Mouse (Mus musculus) CH12.LX (cell line): ENCODE results near the gene Dek. TPM values are rescaled to one million over a fixed set of nuclear protein-coding genes. Genes with fewer than 3 reads are reported as not detected.

Experiments used
- DNase-seq: peaks from one replicate; pipeline ENCODE4 v3.0.0-alpha.2; 2013; ENCODE audit errors: extremely low read depth
- H3K27ac ChIP-seq: 2 replicates; pipeline ENCODE4 v1.5.1; 2012; ENCODE audit warnings: low read depth, mild to moderate bottlenecking, control low read depth, moderate library complexity; ENCODE audit not compliant: insufficient read depth
- H3K27me3 ChIP-seq: replicated peaks from 2 replicates; pipeline ENCODE3; 2012; ENCODE audit warnings: inconsistent platforms
- H3K36me3 ChIP-seq, 2 experiments: replicated peaks in 1 of 2; 2 replicates each; pipeline versions ENCODE3 to v1.6.1; 2012; ENCODE audit warnings: inconsistent platforms in 1 of 2, low read length in 1 of 2, mild to moderate bottlenecking in 1 of 2, mixed read lengths in 1 of 2, moderate library complexity in 1 of 2; ENCODE audit not compliant: control insufficient read depth in 1 of 2, insufficient read depth in 1 of 2
- H3K4me1 ChIP-seq, 2 experiments: 2 replicates each; pipeline ENCODE4 v1.6.1; 2012; ENCODE audit warnings: inconsistent platforms in 1 of 2, moderate library complexity in 1 of 2; ENCODE audit not compliant: insufficient read depth in 2 of 2, control insufficient read depth in 1 of 2
- H3K4me2 ChIP-seq: 2 replicates; pipeline ENCODE4 v1.6.1; 2012; ENCODE audit warnings: low read depth, mild to moderate bottlenecking, control low read depth; ENCODE audit not compliant: poor library complexity, insufficient read depth, severe bottlenecking
- H3K4me3 ChIP-seq, 3 experiments: fragments of 150-350 bp in 1 of 3; sonication (generic) in 1 of 3; replicated peaks in 1 of 3; 2 replicates each; pipeline versions ENCODE3 to v1.5.1; 2011 to 2012; ENCODE audit warnings: low read depth in 2 of 3, low read length in 2 of 3, mild to moderate bottlenecking in 2 of 3, moderate library complexity in 2 of 3, control low read depth in 1 of 3, improper control_type of control experiment in 1 of 3, inconsistent platforms in 1 of 3, mixed read lengths in 1 of 3; ENCODE audit not compliant: poor library complexity in 1 of 3
- H3K79me2 ChIP-seq: replicated peaks from 2 replicates; pipeline ENCODE4 v1.6.1; 2012; ENCODE audit warnings: mild to moderate bottlenecking, moderate library complexity; ENCODE audit not compliant: control insufficient read depth, poor library complexity, insufficient read depth, severe bottlenecking; ENCODE audit errors: extremely low read depth
- H3K9ac ChIP-seq: 2 replicates; pipeline ENCODE4 v1.6.1; 2012; ENCODE audit warnings: low read depth, mild to moderate bottlenecking, control low read depth, moderate library complexity; ENCODE audit not compliant: insufficient read depth
- H3K9me3 ChIP-seq: replicated peaks from 2 replicates; pipeline ENCODE3; 2012; ENCODE audit warnings: low read length, inconsistent platforms, mixed read lengths
- BHLHE40 ChIP-seq: IDR thresholded peaks from 2 replicates; pipeline ENCODE4 v1.6.1; 2011; ENCODE audit warnings: mild to moderate bottlenecking, low read depth, low read length, improper control_type of control experiment
- CHD1 ChIP-seq: IDR thresholded peaks from 2 replicates; pipeline ENCODE4 v1.6.1; 2012; ENCODE audit warnings: low read depth, low read length, improper control_type of control experiment, inconsistent platforms
- CHD2 ChIP-seq: IDR thresholded peaks from 2 replicates; pipeline ENCODE4 v1.6.1; 2011; ENCODE audit warnings: low read length, improper control_type of control experiment
- E2F4 ChIP-seq: IDR thresholded peaks from 2 replicates; pipeline ENCODE4 v1.6.1; 2011; ENCODE audit warnings: low read depth, low read length, improper control_type of control experiment; ENCODE audit not compliant: insufficient replicate concordance
- ELF1 ChIP-seq: IDR thresholded peaks from 2 replicates; pipeline ENCODE4 v1.6.1; 2014; ENCODE audit warnings: low read depth, mild to moderate bottlenecking, inconsistent platforms, low read length, improper control_type of control experiment
- ETS1 ChIP-seq: conservative IDR thresholded peaks from 2 replicates; pipeline ENCODE4 v1.6.1; 2012; ENCODE audit warnings: low read depth, mild to moderate bottlenecking, inconsistent platforms, low read length, improper control_type of control experiment, moderate library complexity
- GABPA ChIP-seq: IDR thresholded peaks from 2 replicates; pipeline ENCODE4 v1.6.1; 2012; ENCODE audit warnings: low read depth, low read length, improper control_type of control experiment, inconsistent platforms; ENCODE audit not compliant: insufficient replicate concordance
- HCFC1 ChIP-seq: IDR thresholded peaks from 2 replicates; pipeline ENCODE4 v1.6.1; 2012; ENCODE audit warnings: low read depth, mild to moderate bottlenecking, inconsistent platforms, low read length, improper control_type of control experiment
- IRF4 ChIP-seq: IDR thresholded peaks from 2 replicates; pipeline ENCODE4 v1.6.1; 2014; ENCODE audit warnings: low read depth, mild to moderate bottlenecking, inconsistent platforms, low read length, improper control_type of control experiment
- MAFK ChIP-seq: IDR thresholded peaks from 2 replicates; pipeline ENCODE4 v1.6.1; 2011; ENCODE audit warnings: low read length, improper control_type of control experiment; ENCODE audit not compliant: insufficient replicate concordance
- MAX ChIP-seq: IDR thresholded peaks from 2 replicates; pipeline ENCODE4 v1.6.1; 2011; ENCODE audit warnings: low read length, improper control_type of control experiment
- MAZ ChIP-seq: IDR thresholded peaks from 2 replicates; pipeline ENCODE4 v1.6.1; 2012; ENCODE audit warnings: low read depth, mild to moderate bottlenecking, inconsistent platforms, low read length, improper control_type of control experiment, moderate library complexity
- MEF2A ChIP-seq: IDR thresholded peaks from 2 replicates; pipeline ENCODE4 v1.6.1; 2014; ENCODE audit warnings: low read depth, mild to moderate bottlenecking, inconsistent platforms, low read length, improper control_type of control experiment, borderline replicate concordance
- MXI1 ChIP-seq: IDR thresholded peaks from 2 replicates; pipeline ENCODE4 v1.6.1; 2011; ENCODE audit warnings: mild to moderate bottlenecking, low read depth, low read length, improper control_type of control experiment
- MYC ChIP-seq: IDR thresholded peaks from 2 replicates; pipeline ENCODE4 v1.6.1; 2011; ENCODE audit warnings: low read depth, mild to moderate bottlenecking, improper control_type of control experiment, low read length
- NELFE ChIP-seq: IDR thresholded peaks from 2 replicates; pipeline ENCODE4 v1.6.1; 2011; ENCODE audit warnings: low read depth, low read length, improper control_type of control experiment
- NRF1 ChIP-seq: IDR thresholded peaks from 2 replicates; pipeline ENCODE4 v1.6.1; 2014; ENCODE audit warnings: low read depth, mild to moderate bottlenecking, inconsistent platforms, low read length, improper control_type of control experiment, moderate library complexity
- PAX5 ChIP-seq: IDR thresholded peaks from 2 replicates; pipeline ENCODE4 v1.6.1; 2012; ENCODE audit warnings: low read length, inconsistent platforms, mixed read lengths
- POLR2A ChIP-seq: IDR thresholded peaks from 2 replicates; pipeline ENCODE4 v1.6.1; 2011; ENCODE audit warnings: low read depth, mild to moderate bottlenecking, improper control_type of control experiment, low read length
- POLR2AphosphoS2 ChIP-seq: IDR thresholded peaks from 2 replicates; pipeline ENCODE4 v1.6.1; 2011; ENCODE audit warnings: low read depth, low read length, improper control_type of control experiment
- RAD21 ChIP-seq: IDR thresholded peaks from 2 replicates; pipeline ENCODE4 v1.6.1; 2011; ENCODE audit warnings: low read depth, mild to moderate bottlenecking, low read length, improper control_type of control experiment, moderate library complexity
- RCOR1 ChIP-seq: conservative IDR thresholded peaks from 2 replicates; pipeline ENCODE4 v1.6.1; 2012; ENCODE audit warnings: low read depth, mild to moderate bottlenecking, inconsistent platforms, low read length, improper control_type of control experiment
- SIN3A ChIP-seq: IDR thresholded peaks from 2 replicates; pipeline ENCODE4 v1.6.1; 2012; ENCODE audit warnings: low read length, improper control_type of control experiment, inconsistent platforms
- SMC3 ChIP-seq: IDR thresholded peaks from 2 replicates; pipeline ENCODE4 v1.6.1; 2011; ENCODE audit warnings: low read depth, low read length, improper control_type of control experiment
- TCF12 ChIP-seq: IDR thresholded peaks from 2 replicates; pipeline ENCODE4 v1.6.1; 2014; ENCODE audit warnings: low read depth, mild to moderate bottlenecking, inconsistent platforms, low read length, improper control_type of control experiment
- UBTF ChIP-seq: IDR thresholded peaks from 2 replicates; pipeline ENCODE4 v1.6.1; 2012; ENCODE audit warnings: low read depth, mild to moderate bottlenecking, inconsistent platforms, low read length, improper control_type of control experiment, moderate library complexity
- USF2 ChIP-seq: conservative IDR thresholded peaks from 2 replicates; pipeline ENCODE4 v1.6.1; 2011; ENCODE audit warnings: low read depth, low read length, improper control_type of control experiment
- ZKSCAN1 ChIP-seq: IDR thresholded peaks from 2 replicates; pipeline ENCODE4 v1.6.1; 2012; ENCODE audit warnings: low read depth, inconsistent platforms, low read length, improper control_type of control experiment, borderline replicate concordance
- ZMIZ1 ChIP-seq: IDR thresholded peaks from 2 replicates; pipeline ENCODE4 v1.6.1; 2012; ENCODE audit warnings: low read depth, mild to moderate bottlenecking, inconsistent platforms, low read length, improper control_type of control experiment
- ZNF384 ChIP-seq: IDR thresholded peaks from 2 replicates; pipeline ENCODE4 v1.6.1; 2012; ENCODE audit warnings: low read depth, low read length, improper control_type of control experiment, inconsistent platforms
- dilution Hi-C: fragments of 300-500 bp; cut with MboI; formaldehyde crosslinking; loops from 2 replicates; pipeline ENCODE4 v1.14.3; 2020; ENCODE audit warnings: low sequenced_read_pairs; ENCODE audit not compliant: extremely low pct_unique_long_range_greater_than_20kb, extremely low pct_ligation_motif_present
- in situ Hi-C: fragments of 300-500 bp; cut with MboI; formaldehyde crosslinking; loops from 3 replicates; pipeline ENCODE4 v1.14.3; 2019; ENCODE audit warnings: low sequenced_read_pairs, low pct_ligation_motif_present, low pct_unique_long_range_greater_than_20kb, mixed read lengths
- polyA plus RNA-seq: library from polyadenylated mRNA; unstranded; fragments of >175 nt; gene quantifications from 2 replicates; pipeline ENCODE4 v1.2.1, GENCODE M21; 2012; ENCODE audit warnings: low read depth; ENCODE audit not compliant: insufficient read length
- total RNA-seq, 2 experiments: library from RNA; depleted of rRNA; stranded (reverse); fragments of 300-350 nt in 1 of 2; fragments of >200 nt in 1 of 2; gene quantifications; 2 replicates each; pipeline ENCODE4 v1.2.3; 2012 to 2014

Dek gene
- total and polyA plus RNA-seq, 3 experiments, result 28.8 to 228 (median 196) TPM

DNA sequence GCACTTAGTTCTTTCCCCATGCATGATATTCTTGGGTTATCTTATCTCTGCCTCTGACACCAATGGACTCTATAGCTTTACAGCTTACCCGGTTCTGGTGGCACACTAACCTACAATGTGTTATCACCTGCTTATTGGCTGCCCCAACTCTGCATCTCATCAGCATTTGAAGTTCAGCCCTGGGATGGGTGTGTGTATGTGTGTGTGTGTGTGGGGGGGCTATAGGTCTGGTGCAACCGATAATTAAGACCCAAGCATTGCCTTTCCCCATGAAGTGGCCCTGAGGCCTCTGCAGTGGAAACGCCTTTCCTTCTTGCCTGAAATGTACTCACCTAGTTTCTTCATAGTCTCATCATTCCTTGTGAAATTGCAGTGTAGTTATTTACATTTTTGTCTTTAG lies 10.0 kb upstream of the Dek start:
- Histone ChIP-seq H3K9me3 (no peaks in the 10 kb centered on the region), H3K4me3 (no peak overlapping the region), H3K36me3 (no peaks in the 10 kb centered on the region), H3K27me3 (no peaks in the 10 kb centered on the region), H3K4me2 (no peak overlapping the region), H3K79me2 (no peaks in the 10 kb centered on the region), H3K4me1 (no peaks in the 10 kb centered on the region), H3K9ac (no peak overlapping the region), H3K27ac (no peak overlapping the region)
- no peak for DNase-seq
- no peak for TF ChIP-seq PAX5
- TF ChIP-seq SIN3A, result no peak
- no peak for TF ChIP-seq ZNF384
- TF ChIP-seq NELFE, result no peak
- no peak for TF ChIP-seq GABPA
- TF ChIP-seq NRF1, result no peak
- no peak for TF ChIP-seq MAFK
- TF ChIP-seq E2F4, result no peak
- no peak for TF ChIP-seq RCOR1
- TF ChIP-seq ETS1, result no peak
- no peak for TF ChIP-seq TCF12
- no peak for TF ChIP-seq BHLHE40
- TF ChIP-seq MYC, result no peak
- no peak for TF ChIP-seq ZKSCAN1
- no peak for TF ChIP-seq IRF4
- TF ChIP-seq MEF2A, result no peak
- no peak for TF ChIP-seq USF2
- TF ChIP-seq MAZ, result no peak
- no peak for TF ChIP-seq SMC3
- TF ChIP-seq POLR2A, result no peak
- in situ Hi-C loops (no loop called here), dilution Hi-C loops (no loop called here)

DNA sequence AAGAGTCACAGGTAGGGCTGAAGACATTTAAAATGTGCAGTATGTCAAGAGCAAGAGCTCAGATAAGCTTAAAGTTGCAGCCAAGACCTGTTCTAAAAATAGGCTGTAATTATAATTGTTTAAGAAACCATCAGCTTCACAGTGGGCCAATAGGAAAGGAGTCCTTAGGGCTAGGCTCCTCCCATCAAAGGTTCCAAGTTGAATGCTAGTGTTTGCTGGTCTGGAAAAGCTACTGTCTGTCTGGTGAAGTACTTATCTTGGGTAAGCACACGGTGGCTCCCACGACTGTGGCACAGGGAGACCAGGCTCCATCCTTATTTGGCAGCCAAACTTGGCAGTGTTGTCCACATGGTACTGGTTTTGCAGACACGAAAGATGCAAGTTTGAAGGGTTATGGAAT lies 6.9 kb upstream of the Dek start:
- H3K9ac ChIP-seq, result no peak overlapping the region
- dilution Hi-C loops, result no loop called here
- H3K4me2 ChIP-seq, result no peak overlapping the region
- no peaks in the 10 kb centered on the region for H3K79me2 ChIP-seq
- no peaks in the 10 kb centered on the region for H3K27me3 ChIP-seq
- no peak for DNase-seq
- H3K4me3 ChIP-seq, result no peak overlapping the region
- no peaks in the 10 kb centered on the region for H3K4me1 ChIP-seq
- in situ Hi-C loops, result no loop called here
- H3K9me3 ChIP-seq, result no peaks in the 10 kb centered on the region
- TF ChIP-seq ETS1 (no peak), PAX5 (no peak), TCF12 (no peak), MAX (no peak), SIN3A (no peak), POLR2AphosphoS2 (no peak), MEF2A (no peak), UBTF (no peak), RCOR1 (no peak), IRF4 (no peak), ZMIZ1 (no peak), CHD1 (no peak), HCFC1 (no peak), RAD21 (no peak), MAFK (no peak), CHD2 (no peak), ELF1 (no peak), NRF1 (no peak), MXI1 (no peak)
- no peaks in the 10 kb centered on the region for H3K36me3 ChIP-seq
- H3K27ac ChIP-seq, result no peak overlapping the region
